Mouse (Mus musculus): ENCODE measurements around the gene Khdc1a.

Khdc1a gene

GRCm38 (mm10) chr1:21391138-21391671 lies 41.8 kb downstream of the Khdc1a start:
- no peak for DNase-seq (ENCODE audit: low spot score in 2 of 2)

Data from heart, adult 9 months (tissue).